Mouse (Mus musculus) G1E (cell line): ENCODE data around the gene Igf2bp3.

ENCODE experiments used
- CTCF ChIP-seq: IDR thresholded peaks from 2 replicates; pipeline ENCODE4 v1.5.1; 2012; ENCODE audit warnings: low read depth, low read length, inconsistent platforms, mixed read lengths
- GATA1 ChIP-seq: IDR thresholded peaks from 2 replicates; pipeline ENCODE4 v1.6.1; 2012; ENCODE audit warnings: borderline replicate concordance, low read length, inconsistent platforms, mixed read lengths
- GATA2 ChIP-seq: IDR thresholded peaks from 2 replicates; pipeline ENCODE4 v1.6.1; 2012; ENCODE audit warnings: low read depth, low read length, inconsistent platforms, borderline replicate concordance
- POLR2AphosphoS5 ChIP-seq: IDR thresholded peaks from 2 replicates; pipeline ENCODE4 v1.6.1; 2012; ENCODE audit warnings: low read depth, low read length, inconsistent platforms; ENCODE audit not compliant: insufficient replicate concordance

- TF ChIP-seq CTCF (no peak), GATA1 (no peak), POLR2AphosphoS5 (no peak), GATA2 (no peak)
Measured at GRCm38 (mm10) chr6:49208935-49209334, 5.8 kb downstream of the Igf2bp3 start.
